Mouse (Mus musculus) CH12F3 (cell line): ENCODE data around the gene Ltbp2.

ENCODE experiments used
- in situ Hi-C: fragments of 300-500 bp; cut with MboI; formaldehyde crosslinking; loops from 2 replicates; pipeline ENCODE4 v1.14.3; 2020; ENCODE audit warnings: low sequenced_read_pairs

The Ltbp2 gene

DNA sequence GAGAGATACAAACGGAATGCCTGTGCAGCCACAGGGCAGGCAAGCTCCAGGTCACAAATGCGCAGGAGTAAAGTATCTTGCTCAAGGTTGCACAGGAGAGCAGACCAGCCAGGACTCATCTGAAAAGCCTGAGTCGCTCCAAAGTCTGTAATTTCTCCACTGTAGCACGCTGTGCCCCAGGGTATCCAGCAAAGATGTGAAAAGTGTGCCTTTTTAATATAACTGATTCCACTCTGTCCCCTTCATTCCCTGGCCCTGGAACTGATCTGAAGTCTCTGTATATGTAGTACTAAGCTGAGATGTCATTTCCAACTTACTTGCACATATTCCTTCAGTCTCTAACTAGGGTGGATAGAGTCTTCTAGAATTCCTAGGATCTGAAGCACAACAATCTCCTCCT lies 6.5 kb upstream of the Ltbp2 start:
- in situ Hi-C loops, result no loop called here

DNA sequence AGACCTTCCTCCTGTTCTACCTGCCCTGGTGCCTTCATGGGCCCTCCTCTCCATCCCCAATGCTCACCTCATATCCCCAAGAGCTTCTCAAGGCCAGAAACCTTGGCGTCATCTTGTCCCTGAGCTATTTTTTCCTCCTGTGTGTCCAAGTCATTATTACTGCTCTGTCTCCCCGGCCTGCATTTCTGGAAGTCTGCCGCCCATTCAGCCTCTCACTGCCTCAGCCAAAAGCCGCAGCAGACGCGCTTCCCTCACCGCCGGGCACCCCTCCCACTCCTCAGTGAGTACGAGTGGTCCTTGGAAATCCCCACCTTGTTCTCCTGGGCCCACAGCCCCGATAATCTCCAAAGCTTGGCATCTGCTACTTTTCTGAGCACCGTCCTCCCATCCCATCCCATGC lies 3.8 kb upstream of the Ltbp2 start:
- in situ Hi-C loops, result no loop called here

DNA sequence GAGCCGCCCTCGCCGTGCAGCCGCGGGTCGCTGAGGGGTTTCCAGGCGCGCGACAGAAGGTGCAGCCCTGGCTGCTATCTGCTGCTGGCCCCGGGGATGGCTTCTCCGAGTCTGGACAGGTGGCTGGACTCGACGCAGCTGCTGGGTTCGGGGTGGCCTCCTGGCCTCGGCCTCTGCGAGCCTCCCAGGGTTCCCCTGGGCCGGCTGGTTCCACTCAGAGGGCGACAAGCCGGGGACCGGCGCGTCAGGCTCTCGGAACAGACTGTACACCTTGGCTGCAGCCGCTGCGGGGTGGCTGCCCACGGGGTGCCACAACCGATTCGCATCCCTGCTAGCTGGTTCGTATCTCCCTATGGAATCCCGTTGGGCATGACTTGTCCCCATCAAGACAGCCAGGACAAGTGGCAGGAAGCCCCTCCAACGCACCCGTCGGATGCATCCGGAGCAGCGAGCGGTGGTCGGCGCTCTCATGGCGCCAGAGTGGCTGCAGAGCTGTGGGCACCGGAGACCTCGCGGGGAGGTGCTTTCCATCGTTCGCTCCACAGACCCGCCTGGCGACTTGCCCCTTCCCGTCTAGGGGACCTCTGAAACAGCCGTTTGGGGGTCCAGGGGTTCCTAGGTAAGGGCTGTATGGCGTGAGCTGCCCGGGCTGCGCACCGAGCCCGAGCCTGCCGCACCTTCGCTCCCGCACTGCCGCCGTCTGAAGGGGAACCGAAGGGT lies 411 bp downstream of the Ltbp2 start:
- in situ Hi-C loops, result no loop called here

DNA sequence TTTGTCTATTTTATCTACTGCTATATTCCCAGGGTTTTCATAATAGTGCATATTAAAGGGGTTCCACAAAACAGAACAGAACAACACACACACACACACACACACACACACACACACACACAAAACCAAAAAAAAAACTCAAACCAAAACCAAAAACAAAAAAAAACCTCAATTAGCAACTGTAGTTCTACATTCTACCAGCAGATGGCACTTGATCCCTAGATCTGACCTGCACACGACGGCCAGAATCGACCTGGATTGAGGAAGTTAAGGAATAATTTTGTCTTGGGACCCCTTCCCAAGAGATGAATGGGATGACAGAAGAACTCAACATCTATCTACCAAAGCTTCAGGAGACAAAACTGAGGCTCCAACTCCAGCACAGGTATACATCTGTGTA lies 2.9 kb downstream of the Ltbp2 start:
- in situ Hi-C loops, result no loop called here

DNA sequence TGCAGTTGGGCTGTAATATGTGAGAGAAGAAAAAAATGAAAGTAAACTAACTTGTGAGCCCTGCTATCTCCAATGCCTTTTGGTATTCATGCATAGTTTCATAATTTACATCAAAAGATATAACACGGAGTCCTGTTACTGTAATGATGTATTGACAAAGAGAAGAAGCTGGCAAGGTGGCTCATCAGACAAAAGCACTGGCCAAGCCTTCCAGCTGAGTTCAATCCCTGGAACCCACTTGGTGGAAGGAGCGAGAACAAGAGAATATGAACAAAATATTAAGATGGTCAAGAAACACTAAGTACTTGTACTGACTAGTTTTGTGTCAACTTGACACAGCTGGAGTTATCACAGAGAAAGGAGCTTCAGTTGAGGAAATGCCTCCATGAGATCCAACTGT lies 4.0 kb downstream of the Ltbp2 start:
- in situ Hi-C loops, result no loop called here

DNA sequence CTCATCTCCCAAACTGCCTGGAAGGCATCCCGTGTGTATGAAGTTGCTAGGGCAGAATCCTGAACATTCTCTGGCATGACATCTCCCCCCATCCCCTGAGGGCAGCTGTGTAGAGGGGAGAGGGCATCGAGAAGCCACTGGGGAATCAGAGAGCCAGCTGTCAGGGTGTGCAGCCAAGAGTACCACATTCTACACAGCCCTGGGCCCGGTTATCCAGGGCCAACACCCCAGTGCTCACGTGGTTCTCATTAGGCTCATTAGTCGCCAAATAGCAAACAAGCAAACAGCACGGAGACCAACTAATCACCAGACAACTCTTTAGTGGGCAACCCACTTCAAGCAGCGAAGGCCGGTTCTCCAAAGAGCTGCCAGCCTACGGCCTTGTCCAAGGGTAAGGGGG lies 10.9 kb downstream of the Ltbp2 start:
- in situ Hi-C loops, result no loop called here

DNA sequence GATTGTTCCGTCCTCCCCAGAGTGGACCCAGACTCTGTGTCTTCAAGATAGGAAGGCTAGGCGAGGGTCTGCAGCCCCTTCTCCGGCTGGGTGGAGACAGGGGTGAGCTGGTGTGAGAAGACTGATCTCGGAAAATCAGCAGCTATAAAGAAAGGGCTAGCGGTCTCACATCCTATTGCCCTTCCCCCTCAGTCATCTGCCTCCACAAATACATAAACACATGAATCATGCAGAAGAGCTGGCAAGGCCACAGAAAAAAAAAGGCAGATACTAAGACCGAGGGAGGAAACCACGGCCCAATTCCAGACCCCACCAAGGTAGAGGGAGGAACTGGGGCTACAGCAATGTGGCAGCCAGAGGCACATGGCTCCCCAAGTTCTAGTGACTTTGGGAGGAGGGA lies 11.5 kb downstream of the Ltbp2 start:
- in situ Hi-C loops, result no loop called here

DNA sequence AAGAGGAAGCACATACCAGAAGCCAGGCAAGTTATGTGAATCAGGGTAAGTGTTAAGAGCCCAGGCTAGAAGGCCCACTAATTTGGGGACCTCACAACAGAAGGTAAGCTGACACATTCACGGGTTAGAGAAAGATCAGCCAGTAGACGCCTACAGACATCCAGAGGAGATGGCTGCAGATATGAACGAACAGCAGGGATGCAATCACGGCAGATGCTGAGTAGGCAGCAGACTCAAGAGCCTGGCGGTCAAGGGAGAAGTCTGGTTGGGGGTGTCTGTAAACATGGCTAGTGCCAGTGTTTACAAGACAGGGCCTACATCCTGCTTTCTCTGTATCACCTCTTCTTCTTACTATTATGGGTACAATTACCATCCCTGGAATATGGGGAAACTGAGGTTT lies 13.1 kb downstream of the Ltbp2 start:
- in situ Hi-C loops, result no loop called here

DNA sequence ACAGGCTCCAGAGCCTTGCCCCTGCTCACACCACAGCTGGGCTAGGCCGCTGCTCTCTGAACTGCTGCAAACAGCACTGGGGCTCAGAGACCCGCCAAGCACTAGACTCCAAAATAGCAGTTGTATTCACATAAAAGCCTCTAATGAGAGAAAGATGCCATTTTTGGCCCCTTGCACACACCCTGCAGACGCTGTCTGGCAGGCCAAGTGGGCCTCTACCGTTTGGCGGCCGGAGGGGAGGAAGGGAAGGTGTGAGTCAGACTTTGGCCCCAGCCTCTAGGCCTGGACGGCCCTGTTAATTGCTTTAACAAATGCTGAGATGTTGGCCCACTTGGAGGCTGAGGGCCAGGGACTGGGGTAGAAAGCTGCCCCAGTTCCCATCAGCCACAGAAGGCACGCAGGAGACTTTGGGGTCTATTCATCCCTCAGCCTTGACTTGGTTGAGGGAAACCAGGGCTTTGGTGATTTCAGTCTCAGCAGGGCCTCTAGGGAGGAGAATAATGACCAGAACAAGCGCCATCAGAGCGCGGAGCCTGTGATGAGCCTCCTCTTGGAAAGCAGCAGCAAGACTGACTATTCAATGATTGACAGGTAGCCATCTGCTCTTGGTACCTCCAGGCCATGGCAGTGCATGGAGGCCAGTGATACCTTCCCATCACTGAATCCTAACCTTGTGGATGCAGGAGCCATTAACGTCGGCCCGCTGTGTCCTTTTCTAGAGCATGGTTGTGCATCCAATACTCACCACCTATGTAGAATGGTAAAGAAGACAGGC lies 14.0 kb downstream of the Ltbp2 start:
- in situ Hi-C loops, result no loop called here

DNA sequence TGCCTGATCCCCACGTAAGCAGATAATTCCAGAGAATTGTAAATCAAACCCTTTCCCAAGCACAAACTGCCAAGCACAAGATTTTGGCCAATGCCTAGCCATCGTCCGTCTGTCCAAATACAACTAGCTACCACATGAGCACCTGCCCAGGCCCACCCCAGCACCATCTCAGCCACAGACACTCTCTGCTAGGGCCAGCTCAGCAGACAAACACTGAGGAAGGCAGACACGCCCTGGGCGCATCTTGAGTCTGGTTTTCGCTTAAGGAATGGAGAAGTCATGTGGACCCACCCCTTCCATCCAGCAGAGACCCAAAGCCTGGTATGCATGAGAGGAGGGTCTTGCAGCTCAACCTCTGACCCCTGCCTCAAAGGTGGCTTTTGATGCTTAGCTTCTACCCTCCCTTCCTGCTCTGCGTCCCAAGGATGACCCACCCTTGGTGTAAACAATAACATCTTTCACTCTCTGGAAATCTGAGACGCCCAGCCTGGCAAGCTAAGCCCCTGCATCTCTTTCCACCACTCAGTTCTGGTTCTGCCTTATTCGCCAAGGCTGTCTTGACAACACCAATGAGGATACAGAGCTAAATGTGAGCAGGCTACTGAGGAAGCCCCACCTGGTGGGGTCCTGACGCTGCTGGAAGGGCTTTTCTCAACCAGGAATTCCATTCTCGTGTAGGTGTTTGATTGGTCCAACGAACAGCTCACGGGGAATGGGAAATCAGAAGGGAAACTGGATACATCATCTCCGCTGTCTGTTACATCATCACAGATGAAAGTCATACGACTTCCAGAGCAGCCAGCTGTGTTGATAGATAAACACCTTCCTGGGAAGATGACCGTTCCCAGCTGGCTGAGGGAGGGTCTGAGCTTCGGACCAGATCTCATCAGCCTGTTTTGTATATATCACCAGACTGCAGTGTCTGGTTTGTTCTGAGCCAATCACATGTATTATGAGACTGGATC lies 17.9 kb downstream of the Ltbp2 start:
- in situ Hi-C loops, result no loop called here

DNA sequence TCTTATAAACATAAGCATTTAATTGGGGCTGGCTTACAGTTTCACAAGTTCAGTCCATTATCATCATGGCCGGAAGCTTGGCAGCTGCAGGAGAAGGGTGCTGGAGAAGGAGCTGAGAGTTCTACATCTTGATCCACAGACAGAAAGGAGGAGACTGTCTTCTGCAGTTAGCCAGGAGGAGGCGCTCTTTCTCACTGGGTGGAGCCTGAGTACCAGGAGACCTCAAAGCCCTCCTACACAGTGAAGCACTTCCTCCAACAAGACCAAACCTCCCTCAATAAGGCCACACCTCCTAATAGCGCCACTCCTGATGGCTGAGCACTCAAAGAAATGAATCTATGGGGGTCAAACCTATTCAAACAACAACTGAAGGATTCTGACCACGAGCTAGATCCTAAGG lies 18.6 kb downstream of the Ltbp2 start:
- in situ Hi-C loops, result no loop called here

DNA sequence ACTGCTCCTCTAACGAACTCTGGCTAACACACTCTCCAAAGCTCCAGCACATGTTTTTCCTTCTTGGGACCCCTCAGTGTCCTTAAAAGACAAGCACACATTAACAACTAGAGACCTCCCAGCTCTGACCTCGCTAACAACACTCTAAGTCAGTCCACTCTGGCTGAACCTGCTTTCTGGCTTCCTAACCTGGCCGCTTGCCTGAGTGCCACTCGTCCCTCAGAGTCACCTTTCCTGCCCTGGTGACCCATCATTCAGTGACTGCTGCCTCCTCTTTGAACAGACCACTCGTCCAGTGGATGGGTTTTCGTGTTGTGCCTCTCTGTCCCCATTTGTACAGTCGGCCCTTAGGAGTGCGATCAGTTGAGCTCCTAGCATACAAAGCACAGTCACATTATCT lies 19.8 kb downstream of the Ltbp2 start:
- in situ Hi-C loops, result no loop called here

DNA sequence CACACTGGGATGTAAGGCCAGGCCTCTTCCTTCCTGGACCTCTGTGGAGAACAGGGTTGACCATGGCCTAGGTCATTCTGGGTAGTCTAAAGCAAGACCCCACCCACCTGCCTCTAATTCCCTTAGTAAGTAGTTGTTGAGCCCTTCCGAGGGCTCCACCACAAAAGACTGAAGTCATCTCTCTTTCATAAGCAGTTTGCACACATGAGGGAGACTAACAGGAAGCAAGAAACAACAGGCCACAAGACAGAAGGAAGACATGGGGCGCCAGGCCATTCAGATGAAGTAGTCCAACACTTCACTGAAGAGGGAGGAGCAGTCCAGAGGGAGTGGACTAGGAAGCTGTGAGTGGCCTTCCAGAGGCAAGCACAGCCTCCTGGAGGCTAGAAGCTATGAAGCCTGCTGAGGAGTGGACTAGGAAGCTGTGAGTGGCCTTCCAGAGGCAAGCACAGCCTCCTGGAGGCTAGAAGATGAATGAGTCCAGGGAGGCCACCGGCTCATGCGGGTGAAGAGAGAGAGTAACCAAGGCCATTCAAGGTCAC lies 21.2 kb downstream of the Ltbp2 start:
- in situ Hi-C loops, result no loop called here

DNA sequence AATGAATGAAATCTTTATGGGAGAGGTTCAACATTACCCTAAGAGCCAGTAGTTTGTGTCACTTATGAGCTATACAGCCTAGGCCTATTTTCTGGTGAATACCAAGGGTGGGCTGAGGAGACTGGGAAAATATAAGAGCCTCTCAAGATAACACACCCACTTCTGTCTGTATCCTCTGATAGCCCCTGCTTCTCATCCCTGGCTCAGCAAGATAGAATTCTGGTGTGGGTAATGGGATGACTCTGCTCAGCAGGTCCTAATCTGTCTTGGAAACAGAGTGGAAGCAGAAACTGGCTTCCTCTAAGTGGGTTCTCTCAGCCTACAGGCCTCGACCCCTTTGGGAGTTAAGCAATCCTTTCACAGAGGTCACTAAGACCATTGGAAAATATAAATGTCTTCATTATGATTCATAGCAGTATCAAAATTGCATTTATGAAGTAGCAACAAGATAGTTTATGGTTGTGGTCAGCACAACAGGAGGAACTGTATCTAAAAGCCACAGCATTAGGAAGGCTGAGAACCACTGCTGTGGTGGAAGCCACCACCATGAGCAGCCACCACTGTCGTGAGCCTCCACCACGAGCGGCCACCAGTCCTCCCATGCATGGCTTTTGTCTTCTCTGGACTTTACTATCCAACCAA lies 21.8 kb downstream of the Ltbp2 start:
- in situ Hi-C loops, result no loop called here

DNA sequence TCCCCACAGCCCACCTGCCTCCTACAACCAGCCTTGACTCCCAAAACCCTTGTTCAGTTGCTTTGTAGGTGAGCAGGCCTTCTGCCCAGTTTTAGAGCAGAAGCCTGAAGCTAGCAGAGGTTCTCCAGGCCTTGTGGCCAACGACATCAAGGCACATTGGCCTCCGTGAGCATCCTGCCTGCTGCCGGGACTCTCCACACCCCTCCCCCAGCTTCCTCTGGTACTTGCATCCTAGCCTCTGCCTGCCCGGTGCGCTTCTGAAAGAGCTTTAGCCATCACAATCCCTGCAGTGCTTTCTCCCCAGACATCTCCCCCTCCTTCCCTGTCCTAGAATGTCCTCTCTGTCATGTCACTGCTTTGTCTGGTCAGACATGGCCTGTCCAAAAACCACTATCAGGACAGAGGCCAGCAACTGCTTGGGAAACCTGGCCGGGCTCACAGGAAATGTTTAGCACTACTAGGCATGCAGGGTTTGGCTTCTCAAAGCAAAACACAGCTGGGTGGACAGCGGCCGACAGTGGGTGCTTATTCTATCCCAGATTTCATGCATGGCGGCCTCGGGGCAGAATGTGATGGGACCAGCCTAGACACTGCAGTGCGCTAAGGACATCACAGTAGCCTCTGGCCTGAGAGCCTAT lies 24.8 kb downstream of the Ltbp2 start:
- in situ Hi-C loops, result no loop called here

DNA sequence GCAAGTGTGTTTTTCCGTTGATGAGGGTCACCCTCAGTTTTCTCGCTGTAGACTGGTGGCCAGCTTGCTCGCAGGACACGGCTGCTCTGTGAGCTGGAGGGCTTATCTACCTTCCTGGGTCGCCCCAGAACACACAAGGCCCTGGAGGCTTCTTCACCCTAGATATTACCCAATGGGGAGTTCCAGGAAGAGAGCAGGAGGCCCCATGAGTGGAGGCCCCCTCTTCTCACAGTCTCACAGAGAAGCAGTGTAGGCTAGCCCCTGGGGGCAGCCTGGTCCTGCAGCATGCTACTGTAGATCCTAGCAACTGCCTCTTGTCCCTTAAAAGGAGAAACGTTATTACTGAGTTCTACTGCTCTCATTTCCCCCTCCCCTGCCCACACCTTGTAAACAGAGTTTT lies 28.4 kb downstream of the Ltbp2 start:
- in situ Hi-C loops, result no loop called here

DNA sequence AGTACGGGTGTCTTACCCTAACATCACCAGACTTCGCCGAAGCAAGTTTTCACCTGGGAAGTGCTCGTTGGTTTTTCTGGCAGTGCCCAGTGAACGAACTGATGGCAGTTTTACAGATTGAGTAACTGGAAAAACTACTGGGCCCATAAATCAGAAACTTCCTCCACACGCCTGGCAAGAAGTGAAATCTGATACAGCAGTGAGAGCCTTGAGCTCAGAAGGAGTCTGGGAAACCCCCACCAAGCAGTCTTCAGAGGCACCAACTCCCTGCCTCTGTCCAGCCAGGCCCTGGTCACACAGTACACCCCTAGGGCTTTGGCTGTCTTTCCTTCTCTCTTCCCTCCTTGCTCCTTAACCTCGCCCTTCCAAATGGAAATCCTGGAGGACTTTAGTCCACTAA lies 28.9 kb downstream of the Ltbp2 start:
- in situ Hi-C loops, result no loop called here

DNA sequence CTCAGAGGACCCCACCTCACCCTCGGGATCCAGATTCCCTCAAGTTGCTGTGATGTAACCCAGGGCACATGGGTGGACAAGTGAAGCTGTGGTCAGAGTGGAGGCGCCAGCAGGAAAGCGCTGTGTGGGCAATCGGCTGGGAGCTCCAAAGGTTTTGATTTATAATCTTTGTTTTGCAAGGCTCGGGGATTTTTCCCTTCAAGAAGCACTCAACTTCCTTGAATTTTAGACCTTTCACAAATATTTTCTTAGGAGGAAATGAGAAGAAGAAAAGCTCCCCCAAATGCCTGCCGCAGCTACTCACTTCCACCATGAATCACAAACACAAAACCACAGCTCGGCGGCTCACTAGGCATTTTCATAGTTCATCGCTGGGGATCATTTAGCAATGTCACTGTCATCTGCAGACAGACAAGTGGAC lies 29.7 kb downstream of the Ltbp2 start:
- in situ Hi-C loops, result no loop called here

DNA sequence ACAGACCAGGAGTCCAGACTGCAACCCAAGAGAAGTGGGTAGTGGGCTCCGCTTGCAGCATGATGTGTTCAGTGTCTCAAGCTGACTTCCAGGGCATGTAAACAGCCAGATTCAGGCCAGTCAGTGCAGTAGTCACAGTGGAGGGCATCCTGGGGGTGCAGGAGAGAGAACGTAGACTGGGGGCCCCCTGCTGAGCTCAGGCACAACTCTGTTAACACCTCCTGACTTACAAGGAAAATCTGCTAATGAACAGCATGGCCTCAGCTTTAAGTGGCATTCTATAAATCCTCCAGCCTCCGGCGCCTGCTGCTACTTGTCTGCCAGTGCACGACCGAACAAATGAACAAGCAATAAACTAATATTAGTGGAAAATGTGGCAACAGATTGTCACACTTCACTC lies 33.6 kb downstream of the Ltbp2 start:
- in situ Hi-C loops, result no loop called here
